Mouse (Mus musculus) bone marrow, adult 2 months (tissue): Measurements from ENCODE around the gene Gbp7.

Experiments
- CTCF ChIP-seq: fragments of 200-500 bp; IDR thresholded peaks from 2 replicates; pipeline ENCODE4 v1.5.1; 2011; ENCODE audit warnings: low read length, control low read depth; ENCODE audit not compliant: control insufficient read depth, insufficient read depth
- POLR2A ChIP-seq: fragments of 200-500 bp; IDR thresholded peaks from 2 replicates; pipeline ENCODE4 v1.6.1; 2011; ENCODE audit warnings: low read depth, mild to moderate bottlenecking, control low read depth, low read length, borderline replicate concordance; ENCODE audit not compliant: control insufficient read depth

DNA sequence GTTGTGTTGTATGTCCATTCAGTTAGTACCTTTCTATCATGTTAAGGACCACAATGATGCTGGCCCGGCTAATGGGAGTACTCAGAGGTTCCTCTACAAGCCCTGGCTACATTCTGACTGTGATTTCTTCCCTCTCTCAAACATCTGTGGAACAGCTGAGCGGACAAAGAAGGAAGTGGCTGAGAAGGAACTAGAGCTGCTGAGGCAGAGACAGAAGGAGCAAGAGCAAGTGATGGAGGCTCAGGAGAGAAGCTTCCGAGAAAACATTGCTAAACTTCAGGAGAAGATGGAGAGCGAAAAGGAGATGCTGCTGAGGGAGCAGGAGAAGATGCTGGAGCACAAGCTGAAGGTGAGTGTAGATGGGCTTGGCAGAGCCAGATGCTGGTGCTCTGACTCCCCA, 40.6 kb downstream of the Gbp7 start:
- no peak for TF ChIP-seq POLR2A
- TF ChIP-seq CTCF, result no peak
